Mouse (Mus musculus): ENCODE measurements around the gene Madcam1.

The Madcam1 gene

GRCm38 (mm10) chr10:79664131-79664665, at the start of gene Madcam1:
Gene Madcam1, plus strand, starts transcription at chr10:79664559.
- peak; percentile 85 for DNase-seq (ENCODE audit: low spot score)

- DNase-seq (ENCODE audit: low spot score): peak; percentile 49
Measured at GRCm38 (mm10) chr10:79615860-79616259, 48.5 kb upstream of the Madcam1 start.

DNA sequence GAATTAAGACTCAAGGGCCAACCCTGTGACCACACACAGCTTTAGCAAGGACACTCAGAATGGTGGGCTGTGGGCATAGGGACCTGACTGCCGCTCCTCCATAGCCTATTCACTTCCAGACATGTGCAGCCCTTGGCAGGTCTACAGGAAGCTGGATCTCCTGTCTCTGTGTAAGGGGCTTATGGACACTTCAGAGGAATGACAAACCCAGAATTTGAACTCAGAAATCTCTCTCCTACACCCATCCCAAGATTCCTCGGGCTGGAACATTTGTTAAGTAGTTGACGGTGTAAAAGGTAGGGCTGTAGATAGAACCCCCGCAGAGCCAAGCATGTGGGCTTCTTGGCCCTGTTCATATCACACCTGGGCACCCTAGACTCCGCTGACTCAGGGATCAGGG, 48.0 kb upstream of the Madcam1 start:
- DNase-seq (ENCODE audit: low spot score): no peak

DNA sequence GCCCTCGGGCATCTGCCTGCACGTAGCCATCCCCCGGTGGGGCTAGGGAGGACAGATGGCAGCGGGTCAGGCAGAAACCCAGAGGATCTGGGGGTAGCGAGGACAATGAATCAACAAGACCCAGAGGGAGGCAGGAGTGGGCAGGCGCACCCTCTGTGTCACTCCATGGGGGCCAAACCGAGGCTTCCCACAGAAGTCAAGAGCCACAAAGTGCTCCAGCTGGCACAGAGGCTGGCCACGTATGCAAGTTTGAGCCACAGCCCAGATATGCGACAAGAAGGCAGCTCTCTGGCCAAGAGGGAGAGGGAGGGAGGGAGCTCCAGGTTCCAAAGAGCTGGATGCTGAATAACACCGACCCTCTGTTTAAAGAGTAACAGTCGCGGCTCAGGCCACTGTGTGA, 40.4 kb upstream of the Madcam1 start:
- DNase-seq (ENCODE audit: low spot score): no peak

DNA sequence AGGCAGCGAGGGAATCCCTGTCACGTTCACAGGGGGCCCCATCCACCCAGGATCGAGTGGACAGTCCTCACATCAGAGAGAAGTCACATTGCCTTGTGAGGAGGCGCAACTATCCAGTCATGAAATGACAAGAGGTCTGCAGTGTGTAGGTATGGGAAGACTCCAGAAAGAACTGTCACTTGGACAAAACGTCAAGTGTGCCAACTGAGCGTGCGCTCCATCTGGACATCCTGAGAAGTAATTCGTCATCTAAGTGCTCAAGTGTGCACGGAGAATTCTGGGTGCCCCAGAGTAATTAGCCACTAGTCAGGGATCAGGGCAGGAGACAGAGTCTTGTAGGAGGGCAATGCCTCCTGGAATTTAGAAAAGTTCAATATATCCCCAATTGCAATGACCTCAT, 39.0 kb upstream of the Madcam1 start:
- DNase-seq (ENCODE audit: low spot score): no peak

DNA sequence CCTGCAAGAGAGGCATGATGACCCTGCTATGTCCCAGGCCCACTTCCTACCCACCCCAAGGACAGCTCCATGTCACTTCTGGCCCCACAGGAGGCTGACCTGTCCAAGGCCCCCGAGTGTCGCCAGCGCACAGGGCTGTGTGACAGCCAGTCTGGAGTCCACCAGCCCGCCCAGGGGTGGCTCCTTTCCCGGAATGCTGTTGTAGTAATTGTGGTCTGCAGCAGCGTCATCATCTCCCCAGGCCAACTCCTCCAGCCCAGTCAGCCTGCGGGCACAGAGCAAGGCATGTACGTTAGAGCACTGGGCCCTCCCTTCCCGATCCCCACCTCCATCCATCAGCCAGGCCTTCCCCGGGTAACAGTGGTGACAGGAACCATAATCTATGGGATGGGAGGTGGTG, 38.2 kb upstream of the Madcam1 start:
- DNase-seq (ENCODE audit: low spot score): no peak

- DNase-seq (ENCODE audit: low spot score): no peak
Measured at GRCm38 (mm10) chr10:79628377-79628776, 36.0 kb upstream of the Madcam1 start.

GRCm38 (mm10) chr10:79631432-79631831, 32.9 kb upstream of the Madcam1 start:
- no peak for DNase-seq (ENCODE audit: low spot score)

- no peak for DNase-seq (ENCODE audit: low spot score)
Measured at GRCm38 (mm10) chr10:79633006-79633777, 31.2 kb upstream of the Madcam1 start.

DNA sequence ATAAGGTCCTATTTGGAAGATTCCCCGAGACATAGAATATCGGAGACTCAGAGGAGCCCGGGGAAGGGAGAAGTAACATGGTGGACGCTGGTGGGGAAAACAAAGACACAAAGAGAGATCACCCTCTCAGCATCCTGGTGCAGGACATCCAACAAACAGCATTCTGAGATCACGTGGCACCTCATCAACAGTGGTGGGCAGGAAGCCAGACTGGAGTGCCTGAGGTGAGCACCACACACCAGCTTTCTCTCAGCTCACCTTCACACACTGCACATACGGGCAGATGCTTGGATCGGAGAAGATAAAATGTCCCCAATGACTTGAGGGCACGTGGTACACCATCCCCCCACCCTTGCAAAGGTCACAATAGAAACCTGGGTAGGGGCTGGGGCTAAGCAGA, 28.1 kb upstream of the Madcam1 start:
- DNase-seq (ENCODE audit: low spot score): no peak

DNA sequence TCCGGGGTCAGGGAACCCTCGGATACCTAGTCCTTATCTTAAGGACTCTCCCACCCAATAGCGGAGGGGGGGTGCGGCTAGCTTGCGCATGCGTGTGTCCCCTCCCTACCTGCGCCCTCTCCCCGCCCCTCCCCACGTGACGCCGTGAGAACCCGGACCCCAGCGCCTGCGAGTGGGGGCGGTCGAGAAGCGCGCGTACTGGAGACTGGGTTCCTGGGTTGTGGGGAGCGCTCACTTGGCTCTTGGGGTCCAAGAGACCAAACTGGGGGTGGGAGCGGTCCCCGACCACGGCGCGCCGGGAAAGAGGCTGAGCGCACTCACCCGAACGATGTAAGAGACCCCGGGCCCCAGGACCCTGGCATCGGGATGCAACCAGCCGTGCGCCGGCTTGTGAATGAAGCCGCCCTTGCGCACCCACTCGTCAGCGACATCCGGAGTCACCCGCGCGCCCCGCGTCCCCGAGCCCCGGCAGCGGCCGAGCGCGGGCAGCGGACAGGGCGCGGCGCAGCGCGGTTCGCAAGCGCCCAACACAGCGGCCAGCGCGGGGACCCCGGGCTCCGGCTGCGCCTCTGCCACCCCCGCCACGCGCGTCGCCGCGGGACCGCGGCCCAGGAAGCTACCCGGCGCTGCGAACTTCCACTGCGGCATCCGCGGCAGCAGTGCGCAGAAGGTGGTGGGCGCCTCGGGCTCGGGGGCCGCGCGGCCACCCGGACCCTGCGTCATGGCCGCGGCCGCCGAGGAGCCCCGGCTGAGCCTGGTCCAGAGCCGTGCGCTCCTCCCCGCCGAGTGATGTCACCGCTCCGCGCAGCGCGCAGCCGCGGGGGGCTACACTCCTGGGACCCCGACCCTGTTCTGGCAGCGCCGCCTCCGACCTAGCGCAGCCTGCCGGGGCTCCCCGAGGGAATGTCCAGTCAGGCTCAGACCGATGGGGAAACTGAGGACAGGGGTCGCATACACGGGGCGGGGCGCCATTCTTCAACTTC, 26.9 kb upstream of the Madcam1 start, which contains the start of gene Shc2:
Gene Shc2 (minus strand): TSS at position 791 of the 983 bp plus-strand sequence.
- peak; percentile 80 for DNase-seq (ENCODE audit: low spot score)

- peak; percentile 78 for DNase-seq (ENCODE audit: low spot score)
Measured at GRCm38 (mm10) chr10:79638486-79639204, 25.7 kb upstream of the Madcam1 start.

DNA sequence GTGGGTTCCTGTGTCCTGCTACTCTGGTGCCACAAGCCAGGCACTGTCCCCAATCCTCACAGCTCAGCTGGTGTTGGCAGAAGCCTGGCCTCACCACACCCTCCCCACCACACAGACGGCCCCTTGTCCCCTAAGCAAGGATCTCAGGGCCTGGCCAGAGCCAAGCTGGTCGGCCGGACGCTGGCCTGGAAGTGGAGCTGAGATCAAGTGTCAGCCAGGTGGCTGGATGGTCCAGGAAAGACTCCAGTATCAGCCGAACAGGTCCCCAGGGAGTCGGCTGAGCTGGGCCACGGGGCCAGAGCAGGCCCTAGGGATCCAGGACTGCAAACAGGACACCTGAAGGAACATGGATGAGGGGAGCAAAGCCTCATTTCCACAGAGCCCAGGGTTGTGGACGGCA, 18.6 kb upstream of the Madcam1 start, which contains the start of gene Odf3l2:
Gene Odf3l2 (minus strand): TSS at position 28 of the 400 bp plus-strand sequence.
- no peak for DNase-seq (ENCODE audit: low spot score)

DNA sequence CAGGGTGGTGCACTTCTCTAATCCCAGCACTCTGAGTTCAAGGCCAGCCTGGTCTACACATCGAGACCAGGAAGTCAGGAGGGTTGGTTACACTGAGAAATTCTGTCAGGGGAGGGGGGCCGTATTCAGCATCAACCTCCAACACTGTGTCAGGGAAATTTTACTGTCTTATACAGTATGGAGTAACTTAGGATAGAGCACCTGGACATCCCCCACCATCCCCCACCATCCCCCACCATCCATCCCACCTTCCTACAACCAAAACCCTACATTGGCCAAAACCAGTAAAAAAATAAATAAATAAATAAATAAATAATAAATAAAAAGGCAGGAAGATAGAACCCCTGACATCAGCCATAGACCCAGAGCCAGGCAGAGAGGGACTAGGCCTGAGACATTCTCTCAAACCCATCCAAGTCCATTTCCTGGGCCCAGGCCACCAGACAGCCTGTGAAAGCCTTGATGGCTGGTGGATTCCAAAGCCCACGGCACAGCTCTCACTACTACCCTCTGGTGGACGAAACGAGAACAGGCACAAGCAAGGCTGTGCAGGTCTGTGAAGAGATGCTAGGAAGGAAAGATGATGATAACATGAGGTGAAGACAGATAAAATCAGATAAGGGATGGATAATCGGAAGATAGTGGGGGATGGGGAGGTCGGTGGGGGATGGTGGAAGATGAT, 15.1 kb upstream of the Madcam1 start:
- DNase-seq (ENCODE audit: low spot score): peak; percentile 90

GRCm38 (mm10) chr10:79652789-79653188, 11.6 kb upstream of the Madcam1 start:
- no peak for DNase-seq (ENCODE audit: low spot score)

DNA sequence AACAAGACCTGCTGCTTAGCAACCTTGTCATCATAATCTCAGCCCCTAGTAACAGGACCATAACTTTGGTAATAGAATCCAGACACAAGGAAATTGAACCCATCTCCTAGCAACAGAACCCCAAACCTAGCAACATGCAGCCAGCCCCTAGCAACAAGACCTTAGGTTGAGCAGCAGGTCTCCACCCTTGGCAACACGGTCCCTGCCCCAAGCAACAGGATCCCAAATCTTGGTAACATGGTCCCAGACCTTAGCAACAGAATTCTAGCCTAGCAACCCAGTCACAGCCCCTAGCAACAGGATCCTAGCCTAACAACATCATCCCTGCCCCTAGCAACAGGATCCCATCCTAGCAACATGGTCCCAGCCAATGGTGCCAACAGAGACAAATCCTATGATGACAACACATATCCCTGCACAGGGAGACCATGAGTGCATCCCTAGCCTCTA, 9.4 kb upstream of the Madcam1 start:
- peak; percentile 51 for DNase-seq (ENCODE audit: low spot score)

- peak; percentile 54 for DNase-seq (ENCODE audit: low spot score)
Measured at GRCm38 (mm10) chr10:79658829-79659228, 5.5 kb upstream of the Madcam1 start.

DNA sequence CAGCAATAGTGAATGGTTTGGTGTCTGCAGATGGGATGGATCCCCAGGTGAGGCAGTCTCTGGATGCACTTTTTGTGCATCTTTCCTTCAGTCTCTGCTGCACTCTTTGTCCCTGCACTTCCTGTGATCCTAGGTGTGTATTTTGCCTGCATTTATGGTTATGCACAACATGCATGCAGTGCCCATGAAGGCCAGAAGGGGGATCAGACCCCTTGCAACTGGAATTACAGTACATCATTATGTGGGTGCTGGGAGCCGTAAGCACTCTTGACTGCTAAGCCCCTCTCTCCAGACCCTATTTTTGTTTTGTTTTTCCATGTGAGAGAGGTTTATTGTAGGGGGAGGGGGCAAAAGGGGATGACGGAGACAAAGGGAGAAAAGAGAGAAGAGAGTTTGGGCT, 4.1 kb upstream of the Madcam1 start:
- peak; percentile 32 for DNase-seq (ENCODE audit: low spot score)

DNA sequence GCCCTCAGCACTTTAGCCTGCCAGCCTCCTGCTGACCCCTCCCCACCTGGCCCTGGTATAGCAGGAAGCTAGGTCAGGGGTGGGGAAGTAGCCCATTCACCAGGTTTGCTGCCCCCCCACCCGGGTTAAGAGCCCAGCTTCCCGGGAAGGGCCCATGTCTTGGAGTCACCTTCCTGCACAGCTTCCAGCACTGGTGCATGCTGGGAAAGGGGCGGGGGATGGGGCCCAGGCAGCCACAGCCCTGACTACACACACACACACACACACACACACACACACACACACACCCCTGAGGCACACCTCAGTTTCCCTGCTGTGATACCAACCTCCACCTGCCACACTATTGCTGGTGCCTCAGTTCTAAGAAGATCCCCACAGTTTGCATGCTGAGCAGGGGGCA, 2.5 kb upstream of the Madcam1 start:
- no peak for DNase-seq (ENCODE audit: low spot score)

- DNase-seq (ENCODE audit: low spot score): no peak
Measured at GRCm38 (mm10) chr10:79665051-79665450, 692 bp downstream of the Madcam1 start.

DNA sequence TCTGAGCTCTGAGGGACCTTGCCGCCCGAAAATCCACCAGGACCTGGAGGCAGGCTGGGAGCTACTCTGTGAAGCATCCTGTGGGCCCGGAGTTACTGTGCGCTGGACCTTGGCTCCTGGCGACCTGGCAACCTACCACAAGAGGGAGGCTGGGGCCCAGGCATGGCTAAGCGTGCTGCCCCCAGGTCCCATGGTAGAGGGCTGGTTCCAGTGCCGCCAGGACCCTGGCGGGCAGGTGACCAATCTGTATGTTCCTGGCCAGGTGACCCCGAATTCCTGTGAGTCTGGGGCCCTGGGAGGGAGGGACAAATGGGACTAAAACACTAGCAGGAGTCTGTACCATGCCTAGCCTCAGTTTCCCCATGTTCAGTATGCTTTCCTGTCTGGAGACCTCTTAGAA, 2.1 kb downstream of the Madcam1 start:
- no peak for DNase-seq (ENCODE audit: low spot score)

All from embryo, embryonic 10 days (tissue).